Mouse (Mus musculus): ENCODE measurements around the gene Six6. TPM values are rescaled to one million over a fixed set of nuclear protein-coding genes. Genes with fewer than 3 reads are reported as not detected.

Gene Six6
- total RNA-seq (2021): not detected
- long read RNA-seq, experiment 1: 0 reads
- long read RNA-seq, experiment 2: 0 reads

DNA sequence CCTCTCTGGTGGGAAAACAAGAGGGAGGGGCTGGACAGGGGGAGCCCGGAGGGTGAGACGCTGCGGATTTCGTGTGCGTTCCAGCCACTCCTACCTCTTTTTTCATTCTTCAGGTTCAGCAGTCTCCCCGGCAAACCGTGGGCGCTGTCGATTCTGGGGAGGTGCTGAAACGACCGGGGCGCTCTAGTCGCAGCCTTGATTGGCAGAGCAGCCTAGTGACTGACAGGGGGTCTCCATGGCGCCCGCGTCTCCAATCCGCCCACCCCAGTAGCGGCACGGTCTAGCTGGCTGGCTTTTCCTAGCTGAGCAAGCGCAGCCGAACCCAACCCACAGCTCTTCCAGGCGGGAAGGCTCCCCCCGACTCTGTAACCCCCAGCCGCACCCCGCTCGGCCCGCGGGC lies at the start of gene Six6:
TSS of gene Six6 (plus strand) at position 277 of the 400 bp plus-strand sequence.
- no peak for DNase-seq (ENCODE audit: low spot score in 2 of 2)

DNA sequence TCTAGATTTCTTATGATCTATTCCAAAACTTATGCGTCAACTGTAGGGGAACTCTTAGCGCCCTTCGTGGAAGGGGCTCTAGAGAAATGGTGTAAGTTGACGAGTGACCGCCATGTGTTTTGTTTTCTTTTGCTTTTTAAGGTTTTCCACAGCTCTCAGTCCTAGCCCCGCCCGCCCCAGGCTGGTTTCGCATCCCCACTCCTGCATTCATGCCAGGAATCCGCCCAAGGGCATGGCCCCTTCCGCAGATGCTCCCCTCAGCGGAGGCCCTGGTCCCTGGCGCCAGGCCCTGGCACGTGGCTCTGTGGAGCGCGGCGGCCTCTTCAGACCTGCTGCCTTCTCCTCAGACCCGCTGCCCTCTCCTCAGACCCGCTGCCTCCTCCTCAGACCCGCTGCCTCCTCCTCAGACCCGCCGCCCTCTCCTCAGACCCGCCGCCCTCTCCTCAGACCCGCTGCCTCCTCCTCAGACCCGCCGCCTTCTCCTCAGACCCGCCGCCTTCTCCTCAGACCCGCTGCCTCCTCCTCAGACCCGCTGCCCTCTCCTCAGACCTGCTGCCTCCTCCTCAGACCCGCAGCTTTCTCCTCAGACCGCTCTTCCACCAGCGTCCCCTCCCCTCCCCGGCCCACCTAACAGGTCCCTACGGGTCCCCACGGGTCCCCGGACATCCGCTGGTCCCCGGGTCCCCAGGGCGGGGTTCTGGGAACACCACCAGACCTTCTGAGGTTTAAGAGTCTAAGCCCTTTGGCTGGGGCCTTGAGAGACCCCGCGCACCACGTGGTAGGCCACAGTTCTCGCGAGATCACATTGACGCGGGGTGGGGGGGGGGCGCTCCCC lies 22.3 kb upstream of the Six6 start:
- no peak for DNase-seq (ENCODE audit: low spot score in 2 of 2)

GRCm38 (mm10) chr12:72936751-72937150 lies 2.9 kb upstream of the Six6 start:
- DNase-seq (ENCODE audit: low spot score in 2 of 2): no peak

- no peak for DNase-seq (ENCODE audit: low spot score in 2 of 2)
Measured at GRCm38 (mm10) chr12:72937537-72938120, 2.1 kb upstream of the Six6 start.

- DNase-seq (ENCODE audit: low spot score in 2 of 2): no peak
Measured at GRCm38 (mm10) chr12:72938176-72938575, 1.5 kb upstream of the Six6 start.

GRCm38 (mm10) chr12:72938600-72939490 lies 847 bp upstream of the Six6 start:
- no peak for DNase-seq (ENCODE audit: low spot score in 2 of 2)

DNA sequence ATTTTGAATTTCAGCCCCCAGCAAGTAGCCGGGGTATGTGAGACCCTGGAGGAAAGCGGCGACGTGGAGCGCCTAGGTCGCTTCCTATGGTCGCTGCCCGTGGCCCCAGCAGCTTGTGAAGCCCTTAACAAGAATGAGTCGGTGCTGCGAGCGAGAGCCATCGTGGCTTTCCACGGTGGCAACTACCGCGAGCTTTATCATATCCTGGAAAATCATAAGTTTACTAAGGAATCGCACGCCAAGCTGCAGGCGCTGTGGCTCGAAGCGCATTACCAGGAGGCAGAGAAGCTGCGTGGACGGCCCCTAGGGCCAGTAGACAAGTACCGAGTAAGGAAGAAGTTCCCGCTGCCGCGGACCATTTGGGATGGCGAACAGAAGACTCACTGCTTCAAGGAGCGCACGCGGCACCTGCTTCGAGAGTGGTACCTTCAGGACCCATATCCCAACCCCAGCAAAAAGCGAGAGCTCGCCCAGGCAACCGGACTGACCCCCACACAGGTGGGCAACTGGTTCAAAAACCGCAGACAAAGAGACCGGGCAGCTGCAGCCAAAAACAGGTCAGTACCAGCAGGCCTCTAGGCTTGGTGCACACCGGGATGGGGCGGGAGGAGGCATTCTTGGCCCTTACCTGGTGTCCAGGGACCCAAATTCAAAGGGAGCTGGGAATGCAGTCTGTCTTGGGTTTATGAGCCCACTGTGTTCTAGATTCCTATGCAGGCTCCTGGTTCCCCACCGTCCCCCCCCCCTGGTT lies 554 bp downstream of the Six6 start, which contains the start of gene 4930447C04Rik:
TSS of gene 4930447C04Rik (minus strand) at position 704 of the 751 bp plus-strand sequence.
- DNase-seq (ENCODE audit: low spot score in 2 of 2): no peak

DNA sequence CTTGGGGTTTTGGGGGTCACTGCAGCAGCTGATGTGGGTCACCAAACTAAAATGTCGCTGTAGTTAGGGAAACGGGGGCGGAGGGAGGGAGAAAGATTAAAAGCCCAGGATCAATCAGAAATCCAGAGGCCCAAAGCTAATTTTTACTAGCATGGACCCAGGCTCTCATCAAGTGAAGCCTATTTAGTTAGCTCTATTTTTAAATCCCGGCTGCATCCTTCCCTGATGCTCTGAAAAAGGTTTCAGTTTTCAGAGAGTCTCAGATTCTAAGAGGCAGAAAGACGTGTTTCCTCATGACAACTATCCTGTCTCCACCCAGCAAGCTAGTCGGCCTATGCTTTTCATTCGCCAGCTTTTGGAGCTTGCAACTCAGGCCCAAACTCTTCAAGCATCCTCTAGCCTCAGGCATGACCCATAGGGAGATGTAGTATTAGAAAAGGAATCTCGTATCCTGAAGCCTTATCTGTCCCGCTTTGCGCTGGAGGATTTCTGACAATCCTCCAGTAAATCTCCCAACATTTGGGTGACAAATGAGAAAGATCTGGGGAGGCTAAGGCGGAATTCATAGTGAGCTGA lies 1.2 kb downstream of the Six6 start:
- no peak for DNase-seq (ENCODE audit: low spot score in 2 of 2)

GRCm38 (mm10) chr12:72941398-72942051 lies 1.8 kb downstream of the Six6 start:
- DNase-seq (ENCODE audit: low spot score in 2 of 2): no peak

DNA sequence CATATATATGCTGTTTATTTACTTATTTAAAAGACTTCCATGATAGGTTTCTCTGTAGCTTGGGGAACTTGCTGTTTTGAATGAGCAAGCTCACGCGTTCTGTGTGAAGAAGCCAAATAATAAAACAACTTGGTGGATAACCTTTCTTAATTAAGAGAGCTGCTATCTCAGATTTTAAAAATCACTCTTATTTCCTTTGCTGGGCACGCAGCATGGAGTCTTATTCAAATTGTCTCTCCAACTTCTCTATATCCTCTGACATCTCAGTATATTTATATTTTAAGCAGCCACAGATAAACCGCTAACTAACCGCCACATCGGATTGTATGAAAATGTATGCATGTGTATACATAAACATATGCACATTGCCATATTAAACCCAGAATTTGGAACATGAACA lies 2.5 kb downstream of the Six6 start:
- no peak for DNase-seq (ENCODE audit: low spot score in 2 of 2)

GRCm38 (mm10) chr12:72943574-72944110 lies 4.0 kb downstream of the Six6 start:
- no peak for DNase-seq (ENCODE audit: low spot score in 2 of 2)

DNA sequence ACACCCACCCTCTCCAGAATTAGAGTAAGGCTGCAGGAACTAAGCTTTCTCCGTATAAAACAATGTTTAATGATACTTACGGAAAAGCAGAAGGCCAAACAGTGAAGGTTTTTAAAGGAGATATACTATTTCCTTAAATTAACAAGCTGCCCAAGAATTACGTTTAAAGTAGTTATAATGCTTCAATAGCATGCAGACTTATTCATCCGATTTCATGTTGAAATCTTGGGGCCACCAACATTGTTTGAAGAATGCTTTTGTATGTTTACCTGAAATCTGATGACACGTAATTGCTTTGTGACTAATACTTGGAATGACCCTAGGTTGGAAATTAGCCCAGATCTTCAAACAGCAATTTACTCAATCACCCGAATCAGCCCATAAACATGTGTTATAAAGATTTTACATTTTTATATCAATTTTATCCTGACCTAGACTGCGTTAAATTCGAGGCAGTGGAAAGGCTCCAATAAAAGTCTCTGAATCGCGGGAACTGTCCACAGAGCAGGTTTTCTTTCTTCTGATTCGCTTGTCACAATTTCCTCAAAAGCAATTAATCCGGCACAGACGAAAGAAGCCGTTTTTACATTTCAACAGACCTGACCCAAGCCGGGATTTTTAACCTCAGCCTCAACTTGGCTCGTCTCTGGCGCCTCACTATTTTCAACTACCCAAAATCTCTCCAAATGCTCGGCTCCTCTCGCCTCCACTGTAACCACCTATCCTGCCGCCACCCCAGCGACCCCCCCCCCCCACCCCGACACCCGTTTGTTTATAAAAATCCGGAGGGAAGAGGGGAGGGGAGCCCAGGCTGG lies 4.9 kb downstream of the Six6 start:
- no peak for DNase-seq (ENCODE audit: low spot score in 2 of 2)

GRCm38 (mm10) chr12:72945301-72946063 lies 5.8 kb downstream of the Six6 start:
- DNase-seq (ENCODE audit: low spot score in 2 of 2): no peak

DNA sequence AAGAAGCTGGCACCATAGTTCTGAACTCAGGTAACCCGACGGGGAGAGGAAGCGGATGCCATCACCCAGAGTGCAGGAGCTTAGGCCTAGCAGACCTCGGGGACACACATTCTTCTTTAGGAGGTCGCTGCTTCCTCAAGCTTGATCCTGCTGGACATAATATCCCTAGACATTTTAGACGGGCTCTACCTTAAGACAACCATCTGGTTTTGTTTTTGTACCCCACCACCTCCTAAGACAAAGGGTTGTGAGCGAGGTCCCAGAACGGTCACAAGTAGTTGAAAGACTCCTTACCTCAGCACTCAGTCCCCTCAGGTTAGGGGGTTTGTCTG lies 6.3 kb downstream of the Six6 start:
- no peak for DNase-seq (ENCODE audit: low spot score in 2 of 2)

DNA sequence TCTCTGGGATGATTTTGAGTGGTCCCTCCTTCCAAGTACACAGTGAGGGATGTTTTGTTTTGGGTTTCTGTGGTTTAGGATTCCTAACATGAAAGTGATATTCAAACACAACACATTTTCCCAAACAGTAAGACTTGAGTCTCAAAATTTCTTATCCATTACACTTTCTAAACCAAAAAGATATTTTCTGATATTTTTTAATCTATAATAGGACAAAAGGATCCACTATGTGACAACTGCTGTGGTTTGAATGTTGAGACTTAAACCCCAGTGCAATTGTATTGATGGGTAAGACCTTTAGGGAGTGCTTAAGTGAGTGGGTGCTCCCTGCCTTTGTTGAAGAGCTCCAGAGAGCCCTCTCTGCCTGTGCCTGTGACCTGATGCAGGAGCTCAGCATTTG lies 7.1 kb downstream of the Six6 start:
- DNase-seq (ENCODE audit: low spot score in 2 of 2): no peak

GRCm38 (mm10) chr12:72947335-72947734 lies 7.6 kb downstream of the Six6 start:
- DNase-seq (ENCODE audit: low spot score in 2 of 2): no peak

GRCm38 (mm10) chr12:72953089-72953488 lies 13.4 kb downstream of the Six6 start:
- no peak for DNase-seq (ENCODE audit: low spot score in 2 of 2)

DNA sequence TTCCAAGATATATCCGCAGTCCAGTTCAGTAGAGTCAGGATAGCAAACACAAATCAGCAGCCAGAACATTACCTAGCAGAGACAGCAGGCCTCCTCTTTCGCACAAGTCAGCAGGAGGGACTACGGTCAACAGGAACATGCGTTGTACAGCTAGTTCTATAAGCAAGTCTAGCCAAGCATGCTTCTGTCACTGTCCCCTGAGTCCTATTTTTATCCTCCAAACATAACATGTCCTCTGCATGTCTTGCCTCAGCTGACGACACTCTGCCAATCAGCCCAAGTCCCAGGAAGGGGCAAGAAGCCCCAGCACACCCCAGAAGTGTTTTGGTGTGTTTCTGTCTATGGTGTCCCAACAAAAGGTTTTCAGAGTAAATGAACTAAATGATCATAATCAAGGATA lies 14.2 kb downstream of the Six6 start:
- DNase-seq (ENCODE audit: low spot score in 2 of 2): no peak

Measured in adrenal gland, postnatal 4 days (tissue).